Mouse (Mus musculus): ENCODE results near the gene Trpm7.

- TF ChIP-seq CTCF (IDR thresholded peaks at IDR 0.05; ENCODE audit: low read depth, low read length) (no peak), POLR2AphosphoS5 (IDR thresholded peaks at IDR 0.05; ENCODE audit: insufficient replicate concordance, low read depth, low read length) (no peak)
These were observed 94.6 kb downstream of the Trpm7 start for GRCm38 (mm10) chr2:126781478-126781877.

All from G1E (cell line).